Mouse (Mus musculus): Measurements from ENCODE around the gene Amhr2.

- TF ChIP-seq CTCF (IDR thresholded peaks at IDR 0.05; ENCODE audit: insufficient read depth, low read depth, low read length): no peak
- TF ChIP-seq POLR2A (IDR thresholded peaks at IDR 0.05; ENCODE audit: insufficient read depth, low read depth, low read length): no peak
Observed at GRCm38 (mm10) chr15:102474520-102474919, 29.4 kb downstream of the Amhr2 start.

All from olfactory bulb, adult 2 months (tissue).